Mouse (Mus musculus) spleen, adult 2 months (tissue): ENCODE measurements around the gene Timm17a. TPM values are rescaled to one million over a fixed set of nuclear protein-coding genes. Genes with fewer than 3 reads are reported as not detected.

ENCODE experiments used
- DNase-seq, 2 experiments: peaks; one replicate each; pipeline versions ENCODE4 v3.0.0 to v3.0.0-alpha.2; 2012 to 2021; ENCODE audit warnings: low spot score in 2 of 2, low read depth in 1 of 2
- H3K27ac ChIP-seq: fragments of 200-500 bp; 2 replicates; pipeline ENCODE4 v1.5.1; 2012; ENCODE audit warnings: low read length, inconsistent platforms; ENCODE audit not compliant: insufficient read depth
- H3K27me3 ChIP-seq: fragments of 200-500 bp; 2 replicates; pipeline ENCODE4 v1.6.1; 2012; ENCODE audit warnings: mild to moderate bottlenecking, moderate library complexity, low read length, inconsistent platforms; ENCODE audit not compliant: control insufficient read depth, insufficient read depth
- H3K36me3 ChIP-seq: fragments of 200-500 bp; 2 replicates; pipeline ENCODE4 v1.6.1; 2012; ENCODE audit warnings: mild to moderate bottlenecking, low read length, inconsistent platforms; ENCODE audit not compliant: control insufficient read depth, insufficient read depth
- H3K4me1 ChIP-seq: fragments of 200-500 bp; 2 replicates; pipeline ENCODE4 v1.6.1; 2011; ENCODE audit warnings: inconsistent platforms; ENCODE audit not compliant: control insufficient read depth, insufficient read depth, insufficient read length
- H3K4me3 ChIP-seq: fragments of 200-500 bp; 2 replicates; pipeline ENCODE4 v1.5.1; 2011; ENCODE audit warnings: mild to moderate bottlenecking, inconsistent platforms; ENCODE audit not compliant: insufficient read depth, insufficient read length; ENCODE audit errors: extremely low read depth
- CTCF ChIP-seq: fragments of 200-500 bp; IDR thresholded peaks from 2 replicates; pipeline ENCODE4 v1.5.1; 2011; ENCODE audit warnings: mild to moderate bottlenecking, inconsistent platforms; ENCODE audit not compliant: insufficient read depth, insufficient read length, insufficient replicate concordance; ENCODE audit errors: extremely low read depth
- POLR2A ChIP-seq: fragments of 200-500 bp; IDR thresholded peaks from 2 replicates; pipeline ENCODE4 v1.6.1; 2011; ENCODE audit warnings: low read depth, low read length, inconsistent platforms
- WGBS: fragments of 180-500 bp; shearing (Covaris S2); methylation state at CpG from one replicate; pipeline ENCODE4 v1.1.7; 2018; 5-methylcytosine and 5-hydroxymethylcytosine counted together
- polyA plus RNA-seq: library from polyadenylated mRNA; depleted of rRNA; stranded (reverse); fragments of >200 nt; gene quantifications from 2 replicates; pipeline ENCODE4 v1.2.3, GENCODE M21; 2012

Timm17a gene
- polyA plus RNA-seq, 1 experiment: 15.2 TPM

GRCm38 (mm10) chr1:135280646-135281045, 32.9 kb downstream of the Timm17a start:
- H3K4me1 ChIP-seq: no peaks in the 10 kb centered on the region
- H3K27ac ChIP-seq: no peak overlapping the region
- no peak for DNase-seq
- no peak for TF ChIP-seq CTCF
- TF ChIP-seq POLR2A: no peak
- H3K4me3 ChIP-seq: no peak overlapping the region
- no peaks in the 10 kb centered on the region; the same call in 1 of the 2 replicates for H3K27me3 ChIP-seq
- WGBS: 54% methylated on average over 9 of the region's 9 CpGs
- H3K36me3 ChIP-seq: peaks cover 19% of the 10 kb centered on the region

GRCm38 (mm10) chr1:135271371-135271770, 42.2 kb downstream of the Timm17a start:
- Histone ChIP-seq H3K27ac (no peak overlapping the region), H3K36me3 (peaks cover 13% of the 10 kb centered on the region), H3K27me3 (no peaks in the 10 kb centered on the region), H3K4me3 (no peak overlapping the region), H3K4me1 (no peaks in the 10 kb centered on the region)
- 76% methylated on average over 9 of the region's 9 CpGs for WGBS
- TF ChIP-seq CTCF: no peak
- no peak for DNase-seq

- Histone ChIP-seq H3K27ac (no peak overlapping the region), H3K4me3 (no peak overlapping the region)
- 20% methylated on average over 10 of the region's 10 CpGs for WGBS
Measured at GRCm38 (mm10) chr1:135267663-135268446, 45.7 kb downstream of the Timm17a start.

GRCm38 (mm10) chr1:135265834-135266233, 47.7 kb downstream of the Timm17a start:
- no peak for DNase-seq
- Histone ChIP-seq H3K27ac (no peak overlapping the region), H3K4me1 (no peaks in the 10 kb centered on the region), H3K4me3 (no peak overlapping the region), H3K36me3 (peaks cover 17% of the 10 kb centered on the region), H3K27me3 (no peaks in the 10 kb centered on the region)
- 64% methylated on average over 5 of the region's 5 CpGs for WGBS
- TF ChIP-seq POLR2A: no peak
- no peak for TF ChIP-seq CTCF

More at GRCm38 (mm10) chr1:135267663-135268446, 45.7 kb downstream of the Timm17a start:
- no peak for DNase-seq
- Histone ChIP-seq H3K27me3 (no peaks in the 10 kb centered on the region), H3K36me3 (peaks cover 16% of the 10 kb centered on the region), H3K4me1 (no peaks in the 10 kb centered on the region)
- TF ChIP-seq CTCF (no peak), POLR2A (no peak)

GRCm38 (mm10) chr1:135263316-135263715, 50.3 kb downstream of the Timm17a start:
- 84% methylated on average over 9 of the region's 9 CpGs for whole genome bisulfite sequencing
- H3K36me3 ChIP-seq: peaks cover 17% of the 10 kb centered on the region
- no peak for TF ChIP-seq CTCF
- no peak for TF ChIP-seq POLR2A
- peaks cover 3% of the 10 kb centered on the region; the same call in 1 of the 2 replicates for H3K4me1 ChIP-seq
- DNase-seq: no peak
- no peaks in the 10 kb centered on the region for H3K27me3 ChIP-seq
- no peak overlapping the region for H3K4me3 ChIP-seq
- no peak overlapping the region for H3K27ac ChIP-seq

GRCm38 (mm10) chr1:135262329-135262728, 51.2 kb downstream of the Timm17a start:
- H3K27me3 ChIP-seq: no peaks in the 10 kb centered on the region
- peaks cover 3% of the 10 kb centered on the region; the same call in 1 of the 2 replicates for H3K4me1 ChIP-seq
- H3K36me3 ChIP-seq: peaks cover 14% of the 10 kb centered on the region
- WGBS: 73% methylated on average over 3 of the region's 3 CpGs
- H3K4me3 ChIP-seq: no peak overlapping the region
- TF ChIP-seq POLR2A (no peak), CTCF (no peak)
- H3K27ac ChIP-seq: no peak overlapping the region
- no peak for DNase-seq

GRCm38 (mm10) chr1:135260931-135261330, 52.6 kb downstream of the Timm17a start:
- Histone ChIP-seq H3K36me3 (peaks cover 14% of the 10 kb centered on the region), H3K27me3 (no peaks in the 10 kb centered on the region), H3K4me1 (peaks cover 3% of the 10 kb centered on the region; the same call in 1 of the 2 replicates), H3K4me3 (no peak overlapping the region), H3K27ac (no peak overlapping the region)
- TF ChIP-seq CTCF (no peak), POLR2A (no peak)
- 79% methylated on average over 6 of the region's 6 CpGs for WGBS
- DNase-seq: no peak
